Mouse (Mus musculus) neural tube, embryonic 12.5 days (tissue): Measurements from ENCODE around the gene Vmn2r19. TPM values are rescaled to one million over a fixed set of nuclear protein-coding genes. Genes with fewer than 3 reads are reported as not detected.
"Not testable (repeated sequence)": the region's sequence is repeated elsewhere in the genome, so short reads cannot be mapped to it uniquely, and the experiment has no call there.

Source experiments
- ATAC-seq: fragments of 200-750 bp; cut with Nextera tagmentation; 2 replicates; pipeline ENCODE4 v1.8.0; 2017; ENCODE audit warnings: low read depth, mild to moderate bottlenecking, moderate TSS enrichment, moderate library complexity; ENCODE audit not compliant: low FRiP score
- H3K27ac ChIP-seq: fragments of 300-500 bp; sonication (generic); 2 replicates; pipeline ENCODE4 v1.5.1; 2016
- H3K27me3 ChIP-seq: fragments of 300-500 bp; sonication (generic); replicated peaks from 2 replicates; pipeline ENCODE4 v1.6.1; 2016; ENCODE audit warnings: mild to moderate bottlenecking
- H3K36me3 ChIP-seq: fragments of 300-500 bp; sonication (generic); 2 replicates; pipeline ENCODE4 v1.6.1; 2016; ENCODE audit warnings: mild to moderate bottlenecking
- H3K4me1 ChIP-seq: fragments of 300-500 bp; sonication (generic); 2 replicates; pipeline ENCODE4 v1.6.1; 2016
- H3K4me2 ChIP-seq: fragments of 300-500 bp; sonication (generic); replicated peaks from 2 replicates; pipeline ENCODE4 v1.6.1; 2016; ENCODE audit warnings: mild to moderate bottlenecking
- H3K4me3 ChIP-seq: fragments of 300-500 bp; sonication (generic); 2 replicates; pipeline ENCODE4 v1.5.1; 2016
- H3K9ac ChIP-seq: fragments of 300-500 bp; sonication (generic); 2 replicates; pipeline ENCODE4 v1.6.1; 2016; ENCODE audit warnings: mild to moderate bottlenecking
- H3K9me3 ChIP-seq: fragments of 300-500 bp; sonication (generic); 2 replicates; pipeline ENCODE4 v1.6.1; 2016; ENCODE audit warnings: mild to moderate bottlenecking
- WGBS: fragments of 180-500 bp; shearing (Covaris S2); methylation state at CpG from one replicate; pipeline ENCODE4 v1.1.7; 2016; 5-methylcytosine and 5-hydroxymethylcytosine counted together
- polyA plus RNA-seq: library from polyadenylated mRNA; unstranded; fragments of >200 nt; fragmentation: Nextera tagmentation; extraction: Ambion mirVana; gene quantifications from 2 replicates; pipeline ENCODE4 v1.2.1, GENCODE M21; 2016

Vmn2r19 gene
- polyA plus RNA-seq, 1 experiment from 2014 or later: not detected

DNA sequence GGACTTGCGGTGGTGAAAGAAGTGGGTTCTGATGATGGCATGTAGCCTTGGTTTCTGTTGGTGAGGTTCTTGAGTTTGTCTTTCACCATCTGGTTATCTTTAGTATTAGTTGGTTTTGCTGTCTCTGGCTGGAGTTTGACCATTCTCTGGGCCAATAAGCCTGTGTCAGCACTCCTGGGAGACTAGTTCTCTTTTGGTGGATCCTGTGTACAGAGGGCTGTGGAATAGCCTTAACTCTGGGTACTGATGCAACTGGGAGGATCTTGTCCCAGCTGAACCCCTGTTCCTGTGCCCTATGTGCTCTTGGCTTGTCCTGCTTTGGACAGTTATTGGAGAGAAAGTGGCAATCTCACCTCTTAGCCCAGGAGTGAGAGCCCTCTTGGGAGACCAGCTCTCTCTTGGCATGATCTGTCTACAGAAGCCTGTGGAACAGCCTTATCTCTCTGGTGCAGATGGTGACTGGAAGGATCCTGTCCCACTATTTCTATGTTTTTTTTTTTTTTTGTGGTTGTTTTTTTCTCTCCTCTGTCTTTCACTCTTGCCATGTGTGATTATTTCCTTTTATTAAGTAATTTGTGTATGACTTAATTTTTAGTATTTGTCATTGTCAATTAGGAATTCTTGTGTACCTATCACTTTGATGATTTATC, 15.3 kb upstream of the Vmn2r19 start:
- Histone ChIP-seq H3K4me2 (no peak overlapping the region), H3K27me3 (no peaks in the 10 kb centered on the region), H3K4me3 (no peak overlapping the region), H3K9me3 (no peaks in the 10 kb centered on the region), H3K4me1 (no peaks in the 10 kb centered on the region), H3K27ac (no peak overlapping the region), H3K9ac (no peak overlapping the region), H3K36me3 (no peaks in the 10 kb centered on the region)
- ATAC-seq: no peak
- WGBS: 98% methylated on average over 1 of the region's 1 CpGs

DNA sequence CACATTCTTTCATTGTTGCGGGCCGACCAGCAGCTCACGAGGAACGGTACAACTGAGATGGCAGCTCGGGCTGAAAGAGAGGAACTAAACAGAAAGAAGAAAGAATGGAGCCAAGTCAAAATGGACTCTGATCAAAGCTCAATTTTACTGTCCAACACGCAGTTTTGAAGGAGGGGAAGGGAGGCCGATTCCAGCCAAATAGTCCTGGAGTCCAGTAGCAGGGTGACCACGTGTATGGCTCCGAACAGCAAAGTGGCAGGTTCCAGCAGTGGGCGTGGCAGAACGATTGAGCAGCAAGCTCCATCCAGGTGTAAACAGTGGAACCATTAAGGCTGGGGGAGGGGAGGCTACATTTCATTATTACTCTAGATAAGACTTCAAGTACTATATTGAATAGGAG, 14.6 kb upstream of the Vmn2r19 start:
- not testable (repeated sequence) for H3K27me3 ChIP-seq, H3K4me1 ChIP-seq, H3K4me2 ChIP-seq, ATAC-seq, H3K27ac ChIP-seq, H3K9ac ChIP-seq, H3K9me3 ChIP-seq, H3K36me3 ChIP-seq, H3K4me3 ChIP-seq
- 90% methylated on average over 11 of the region's 11 CpGs for WGBS

DNA sequence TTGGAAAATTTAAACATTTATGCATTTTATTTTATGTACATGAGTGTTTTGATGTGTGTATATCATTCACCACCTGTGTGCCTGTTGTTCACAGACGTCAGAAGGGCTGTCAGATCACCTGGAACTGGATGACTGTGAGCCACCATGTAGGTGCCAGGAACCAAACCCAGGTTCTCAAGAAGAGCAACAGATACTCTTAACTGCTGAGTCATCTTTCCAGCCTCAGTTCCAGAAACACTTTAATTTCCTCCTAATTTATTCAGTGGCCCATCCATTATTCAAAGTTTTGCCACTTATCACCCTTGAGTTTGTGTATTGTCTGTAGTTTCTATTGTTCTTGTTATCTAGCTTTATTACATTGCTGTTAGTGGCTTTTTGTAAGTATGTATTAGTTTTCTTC, 11.4 kb upstream of the Vmn2r19 start:
- Histone ChIP-seq H3K27ac (no peak overlapping the region), H3K4me2 (no peak overlapping the region), H3K9ac (no peak overlapping the region), H3K9me3 (no peaks in the 10 kb centered on the region), H3K4me1 (no peaks in the 10 kb centered on the region), H3K4me3 (no peak overlapping the region), H3K36me3 (no peaks in the 10 kb centered on the region), H3K27me3 (no peaks in the 10 kb centered on the region)
- WGBS: 73% methylated on average over 1 of the region's 1 CpGs
- ATAC-seq: no peak

DNA sequence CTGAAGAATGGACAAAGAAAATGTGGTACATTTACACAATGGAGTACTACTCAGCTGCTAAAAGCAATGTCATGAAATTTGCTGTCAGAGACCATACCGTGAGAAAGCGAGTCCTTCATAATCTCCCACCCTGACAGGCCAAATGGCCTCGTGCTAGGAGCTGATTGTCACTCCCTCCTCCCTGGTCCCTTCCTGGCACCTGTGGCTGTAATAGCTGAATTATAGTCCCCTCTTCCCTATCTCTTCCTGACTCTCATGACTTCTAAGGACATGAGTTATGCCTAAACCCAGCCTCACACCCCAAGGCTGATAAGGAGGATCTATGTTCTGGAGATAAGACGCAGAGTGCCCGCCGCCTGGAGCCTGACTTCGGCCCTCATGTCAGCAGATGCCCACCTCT, 1.8 kb upstream of the Vmn2r19 start:
- H3K27ac ChIP-seq, H3K27me3 ChIP-seq, H3K9me3 ChIP-seq, ATAC-seq, H3K4me1 ChIP-seq, H3K4me2 ChIP-seq, H3K9ac ChIP-seq, H3K4me3 ChIP-seq, H3K36me3 ChIP-seq: not testable (repeated sequence)
- 88% methylated on average over 7 of the region's 7 CpGs for WGBS

DNA sequence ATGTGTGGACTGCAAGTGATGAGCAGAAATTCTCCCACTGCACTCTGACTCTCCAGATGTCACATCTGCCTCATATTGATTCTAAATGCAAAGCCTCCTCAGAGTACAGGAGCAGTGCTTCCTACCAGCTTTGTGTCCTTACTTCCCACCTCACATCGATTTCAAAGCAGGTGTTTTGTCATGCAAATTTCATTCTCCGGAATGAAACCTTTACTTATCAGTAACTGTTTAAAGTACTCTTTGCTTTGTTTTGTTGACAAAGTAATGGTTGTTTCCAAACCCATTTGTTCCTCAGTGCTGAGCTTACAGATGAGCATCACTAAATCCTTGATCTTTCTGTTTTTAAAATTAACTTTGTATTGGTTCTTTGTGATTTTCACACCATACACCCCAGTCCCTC, 24.4 kb downstream of the Vmn2r19 start:
- Histone ChIP-seq H3K36me3 (no peaks in the 10 kb centered on the region), H3K4me3 (no peak overlapping the region), H3K4me1 (no peaks in the 10 kb centered on the region), H3K27ac (no peak overlapping the region), H3K4me2 (no peak overlapping the region), H3K9ac (no peak overlapping the region), H3K9me3 (no peaks in the 10 kb centered on the region), H3K27me3 (no peaks in the 10 kb centered on the region)
- 38% methylated on average over 2 of the region's 2 CpGs for WGBS
- ATAC-seq: no peak

DNA sequence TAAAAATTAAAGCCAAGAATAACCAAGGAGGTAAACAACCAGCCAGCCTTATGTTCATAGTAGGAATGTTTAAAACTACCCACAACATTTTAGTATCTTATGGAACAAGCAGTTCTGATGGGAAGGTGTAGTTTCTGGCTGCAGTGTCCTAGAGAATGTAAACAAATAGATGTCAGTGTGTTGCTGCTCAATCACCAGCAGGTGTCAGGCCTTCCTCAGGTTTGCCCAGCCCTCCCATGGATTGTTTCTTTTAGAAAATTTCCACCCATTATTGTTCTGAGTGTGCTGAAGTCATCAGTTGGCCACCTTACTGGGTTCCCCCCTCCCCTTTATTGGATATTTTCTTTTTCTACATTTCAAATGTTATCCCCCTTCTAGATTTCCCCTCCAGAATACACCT, 32.0 kb downstream of the Vmn2r19 start:
- H3K9ac ChIP-seq: no peak overlapping the region
- no peak overlapping the region for H3K27ac ChIP-seq
- H3K4me1 ChIP-seq: no peaks in the 10 kb centered on the region
- no peak overlapping the region for H3K4me2 ChIP-seq
- no peak overlapping the region for H3K4me3 ChIP-seq
- H3K9me3 ChIP-seq: no peaks in the 10 kb centered on the region
- H3K27me3 ChIP-seq: no peaks in the 10 kb centered on the region
- no peaks in the 10 kb centered on the region for H3K36me3 ChIP-seq
- no peak for ATAC-seq

DNA sequence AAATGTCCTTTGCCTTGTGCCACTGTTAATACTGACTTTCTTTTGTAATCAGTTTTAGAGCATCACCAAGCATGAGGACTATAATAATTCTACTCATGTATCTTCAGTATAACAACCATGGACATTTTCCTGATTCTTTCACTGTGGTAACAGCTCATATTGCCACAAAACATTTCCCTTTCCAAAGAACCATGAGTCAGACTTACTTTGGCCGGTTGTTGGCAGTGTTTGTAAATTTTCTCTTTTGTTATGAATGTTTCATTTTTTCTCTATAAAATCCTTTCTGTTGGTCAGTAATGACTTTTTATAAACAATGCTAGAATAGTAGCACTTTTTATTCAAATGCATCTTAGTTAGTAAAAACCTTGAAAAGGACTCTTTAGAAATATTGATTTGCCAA, 38.0 kb downstream of the Vmn2r19 start:
- no peaks in the 10 kb centered on the region for H3K36me3 ChIP-seq
- H3K9me3 ChIP-seq: no peaks in the 10 kb centered on the region
- no peak overlapping the region for H3K4me2 ChIP-seq
- no peak overlapping the region for H3K9ac ChIP-seq
- H3K27ac ChIP-seq: no peak overlapping the region
- no peak overlapping the region for H3K4me3 ChIP-seq
- no peaks in the 10 kb centered on the region for H3K27me3 ChIP-seq
- no peak for ATAC-seq
- H3K4me1 ChIP-seq: no peaks in the 10 kb centered on the region
- 90% methylated on average over 1 of the region's 1 CpGs for WGBS

Other genes starting within 250 kb of the Vmn2r19 start
- gene Clec4a2, start 201.9 kb upstream of the Vmn2r19 start, polyA plus RNA-seq: 0.79 and 1.2 TPM in 2 replicates
- not detected in 2 replicates for gene Clec4b2, start 135.4 kb upstream of the Vmn2r19 start, polyA plus RNA-seq
- gene Clec4n, start 78.5 kb upstream of the Vmn2r19 start, polyA plus RNA-seq: 0.28 and 0.66 TPM in 2 replicates
- not detected in 2 replicates for gene Clec4d, start 46.2 kb upstream of the Vmn2r19 start, polyA plus RNA-seq
- not detected in 2 replicates for gene Clec4e, start 18.5 kb upstream of the Vmn2r19 start, polyA plus RNA-seq
- not detected in 2 replicates for gene Vmn2r20, start 109.8 kb downstream of the Vmn2r19 start, polyA plus RNA-seq
- gene Vmn2r21, start 225.1 kb downstream of the Vmn2r19 start, polyA plus RNA-seq: not detected in 2 replicates